Mouse (Mus musculus) gastrocnemius, adult 2 months (tissue): ENCODE results near the gene Qrsl1. TPM values are rescaled to one million over a fixed set of nuclear protein-coding genes. Genes with fewer than 3 reads are reported as not detected.
"Not testable (repeated sequence)": the region's sequence is repeated elsewhere in the genome, so short reads cannot be mapped to it uniquely, and the experiment has no call there.

Experiments used
- DNase-seq: peaks from one replicate; pipeline ENCODE4 v3.0.0; 2022
- H3K27ac ChIP-seq: fragments of 200-600 bp; 2 replicates; pipeline ENCODE4 v1.8.1; 2022; ENCODE audit warnings: mild to moderate bottlenecking
- H3K4me3 ChIP-seq: fragments of 200-600 bp; 2 replicates; pipeline ENCODE4 v1.8.1; 2022; ENCODE audit warnings: mild to moderate bottlenecking, moderate library complexity
- CTCF ChIP-seq: fragments of 200-600 bp; IDR thresholded peaks from 2 replicates; pipeline ENCODE4 v1.8.1; 2022; ENCODE audit warnings: antibody characterized with exemption, mild to moderate bottlenecking, moderate library complexity
- intact Hi-C: fragments of 180-260 bp; cut with DNase I; formaldehyde crosslinking; loops from one replicate; pipeline ENCODE4 v1.15.1; 2025
- long read RNA-seq, 2 experiments: library from polyadenylated mRNA; stranded (forward); transcript quantifications; one replicate each; pipeline ENCODE4 v2.0.0; 2021
- total RNA-seq, 2 experiments: library from RNA; stranded (reverse); gene quantifications; 2 replicates each; pipeline ENCODE4 v1.2.3; 2021

The Qrsl1 gene
- 10 to 100 TPM; 13.0 to 19.5 TPM for total RNA-seq
- long read RNA-seq, experiment 1, transcript Qrsl1-201 (11 exons, 1,981 nt) = major isoform, 16 of 21 reads
- long read RNA-seq, experiment 1, partial matches to known transcripts = 2 of 21 reads
- long read RNA-seq, experiment 1, other reads (novel, unspliced or antisense) = 3 of 21 reads
- long read RNA-seq, experiment 2, transcript Qrsl1-201 (11 exons, 1,981 nt) = major isoform, 18 of 20 reads
- long read RNA-seq, experiment 2, partial matches to known transcripts = 1 of 20 reads
- long read RNA-seq, experiment 2, other reads (novel, unspliced or antisense) = 1 of 20 reads

GRCm38 (mm10) chr10:43901578-43902194 lies at the start of gene Qrsl1, which contains the start of gene Rtn4ip1:
Gene Qrsl1, minus strand, starts transcription at chr10:43901745.
Gene Rtn4ip1, plus strand, starts transcription at chr10:43901807.
- Histone ChIP-seq H3K4me3 (peak within 1 kb of the TSS; percentile 96), H3K27ac (peak within 1 kb of the TSS; percentile 95)
- intact Hi-C loops = loop anchor here (5.0 kb wide), 1 partner anchor 324 kb away; the partner anchor contains the start of gene Cd24a
- DNase-seq = peak; percentile 94
- TF ChIP-seq CTCF = no peak

- intact Hi-C loops = no loop called here
- Histone ChIP-seq H3K4me3 (no peak overlapping the region), H3K27ac (no peak overlapping the region)
- DNase-seq = no peak
- no peak for TF ChIP-seq CTCF
Observed at GRCm38 (mm10) chr10:43945435-43945834, 43.9 kb upstream of the Qrsl1 start.

- Histone ChIP-seq H3K4me3 (no peak overlapping the region), H3K27ac (no peak overlapping the region)
- DNase-seq = no peak
- TF ChIP-seq CTCF = no peak
- intact Hi-C loops = no loop called here
Observed at GRCm38 (mm10) chr10:43943736-43944135, 42.2 kb upstream of the Qrsl1 start.

GRCm38 (mm10) chr10:43939136-43939662 lies 37.7 kb upstream of the Qrsl1 start:
- DNase-seq = no peak
- no peak for TF ChIP-seq CTCF
- H3K4me3 ChIP-seq = no peak overlapping the region
- intact Hi-C loops = no loop called here
- H3K27ac ChIP-seq = no peak overlapping the region

- intact Hi-C loops = no loop called here
- Histone ChIP-seq H3K27ac (no peak overlapping the region), H3K4me3 (no peak overlapping the region)
- DNase-seq = no peak
- no peak for TF ChIP-seq CTCF
Observed at GRCm38 (mm10) chr10:43928596-43928995, 27.1 kb upstream of the Qrsl1 start.

- DNase-seq = peak; percentile 18
- no peak overlapping the region for H3K27ac ChIP-seq
- TF ChIP-seq CTCF = no peak
- H3K4me3 ChIP-seq = no peak overlapping the region
- intact Hi-C loops = no loop called here
Observed at GRCm38 (mm10) chr10:43927736-43928135, 26.2 kb upstream of the Qrsl1 start.

GRCm38 (mm10) chr10:43925776-43926175 lies 24.2 kb upstream of the Qrsl1 start:
- H3K27ac ChIP-seq, DNase-seq, intact Hi-C loops, H3K4me3 ChIP-seq: not testable (repeated sequence)

- intact Hi-C loops = no loop called here
- H3K4me3 ChIP-seq = no peak overlapping the region
- no peak for DNase-seq
- H3K27ac ChIP-seq = no peak overlapping the region
- no peak for TF ChIP-seq CTCF
Observed at GRCm38 (mm10) chr10:43923096-43923495, 21.6 kb upstream of the Qrsl1 start.

- Histone ChIP-seq H3K4me3 (no peak overlapping the region), H3K27ac (no peak overlapping the region)
- TF ChIP-seq CTCF = peak; percentile 97
- intact Hi-C loops = loop anchor here (1.0 to 10.0 kb wide), 2 partner anchors 174 to 344 kb away; no protein-coding TSS in a partner anchor
- DNase-seq = peak; percentile 83
Observed at GRCm38 (mm10) chr10:43918696-43919608, 17.4 kb upstream of the Qrsl1 start.

- Histone ChIP-seq H3K4me3 (no peak overlapping the region), H3K27ac (0 out of 2 replicates have a peak overlapping the region, but pooled peaks have one; percentile 4)
- no peak for DNase-seq
- intact Hi-C loops = loop anchor here (10.0 kb wide), 1 partner anchor 172 kb away; no protein-coding TSS in a partner anchor
- TF ChIP-seq CTCF = no peak
Observed at GRCm38 (mm10) chr10:43916737-43917136, 15.2 kb upstream of the Qrsl1 start.

GRCm38 (mm10) chr10:43916181-43916580 lies 14.6 kb upstream of the Qrsl1 start:
- Histone ChIP-seq H3K27ac (no peak overlapping the region), H3K4me3 (no peak overlapping the region)
- DNase-seq = no peak
- intact Hi-C loops = loop anchor here (10.0 kb wide), 1 partner anchor 171 kb away; no protein-coding TSS in a partner anchor
- no peak for TF ChIP-seq CTCF

- no peak for DNase-seq
- no peak for TF ChIP-seq CTCF
- intact Hi-C loops = loop anchor here (10.0 kb wide), 1 partner anchor 167 kb away; no protein-coding TSS in a partner anchor
- Histone ChIP-seq H3K27ac (no peak overlapping the region), H3K4me3 (no peak overlapping the region)
Observed at GRCm38 (mm10) chr10:43912236-43912635, 10.7 kb upstream of the Qrsl1 start.

- TF ChIP-seq CTCF = no peak
- Histone ChIP-seq H3K4me3 (no peak overlapping the region), H3K27ac (no peak overlapping the region)
- intact Hi-C loops = loop anchor here (10.0 kb wide), 1 partner anchor 166 kb away; no protein-coding TSS in a partner anchor
- no peak for DNase-seq
Observed at GRCm38 (mm10) chr10:43910873-43911142, 9.3 kb upstream of the Qrsl1 start.
